Mouse (Mus musculus) ES-E14 (cell line): Measurements from ENCODE around the gene Gm21915. TPM values are rescaled to one million over a fixed set of nuclear protein-coding genes. Genes with fewer than 3 reads are reported as not detected.

Experiments
- DNase-seq: peaks from one replicate; pipeline ENCODE4 v3.0.0-alpha.2; 2013; ENCODE audit warnings: low read depth, low spot score
- H3K27ac ChIP-seq: 2 replicates; pipeline ENCODE4 v1.5.1; 2012; ENCODE audit warnings: low read depth, mild to moderate bottlenecking, low read length, moderate library complexity, mixed read lengths; ENCODE audit not compliant: poor library complexity, insufficient read depth, severe bottlenecking
- H3K36me3 ChIP-seq: 2 replicates; pipeline ENCODE4 v1.6.1; 2012; ENCODE audit warnings: mild to moderate bottlenecking, low read length, moderate library complexity, mixed read lengths; ENCODE audit not compliant: control insufficient read depth, poor library complexity, insufficient read depth, severe bottlenecking
- H3K4me1 ChIP-seq, 2 experiments: fragments of 150-350 bp in 1 of 2; sonication (generic) in 1 of 2; 2 replicates each; pipeline ENCODE4 v1.6.1; 2012; ENCODE audit warnings: low read length in 2 of 2, mild to moderate bottlenecking in 1 of 2, mixed read lengths in 1 of 2; ENCODE audit not compliant: control insufficient read depth in 2 of 2, insufficient read depth in 2 of 2, poor library complexity in 1 of 2
- H3K4me3 ChIP-seq, 2 experiments: fragments of 150-350 bp in 1 of 2; sonication (generic) in 1 of 2; 2 replicates each; pipeline ENCODE4 v1.5.1; 2012; ENCODE audit warnings: low read length in 2 of 2, low read depth in 1 of 2, mild to moderate bottlenecking in 1 of 2, mixed read lengths in 1 of 2; ENCODE audit not compliant: insufficient read depth in 1 of 2, poor library complexity in 1 of 2, severe bottlenecking in 1 of 2
- H3K9ac ChIP-seq: 2 replicates; pipeline ENCODE4 v1.6.1; 2012; ENCODE audit warnings: low read depth, mild to moderate bottlenecking, low read length, mixed read lengths; ENCODE audit not compliant: poor library complexity, insufficient read depth, severe bottlenecking
- H3K9me3 ChIP-seq: fragments of 150-350 bp; sonication (generic); 2 replicates; pipeline ENCODE4 v1.6.1; 2012; ENCODE audit warnings: low read depth, mild to moderate bottlenecking, low read length; ENCODE audit not compliant: control insufficient read depth, insufficient read depth
- CHD2 ChIP-seq: IDR thresholded peaks from 2 replicates; pipeline ENCODE4 v1.6.1; 2014; ENCODE audit warnings: mild to moderate bottlenecking, low read depth, low read length, inconsistent platforms
- HCFC1 ChIP-seq: IDR thresholded peaks from 2 replicates; pipeline ENCODE4 v1.6.1; 2012; ENCODE audit warnings: low read length, inconsistent platforms, borderline replicate concordance; ENCODE audit not compliant: insufficient read depth
- MAFK ChIP-seq: IDR thresholded peaks from 2 replicates; pipeline ENCODE4 v1.6.1; 2014; ENCODE audit warnings: mild to moderate bottlenecking, low read depth, low read length, inconsistent platforms; ENCODE audit not compliant: insufficient read depth
- ZC3H11A ChIP-seq: IDR thresholded peaks from 2 replicates; pipeline ENCODE4 v1.6.1; 2012; ENCODE audit warnings: low read depth, mild to moderate bottlenecking, inconsistent platforms, low read length, borderline replicate concordance
- ZNF384 ChIP-seq: IDR thresholded peaks from 2 replicates; pipeline ENCODE4 v1.6.1; 2012; ENCODE audit warnings: low read depth, low read length, inconsistent platforms
- in situ Hi-C, 2 experiments: fragments of 600-800 bp; cut with MboI; formaldehyde crosslinking; loops; one replicate each; pipeline ENCODE4 v1.15.1; 2025; ENCODE audit warnings: low sequenced_read_pairs in 2 of 2, inconsistent platforms in 1 of 2; ENCODE audit not compliant: unreplicated experiment in 2 of 2
- total RNA-seq: library from RNA; depleted of rRNA; stranded (reverse); fragments of 300-350 nt; gene quantifications from 2 replicates; pipeline ENCODE4 v1.2.3, GENCODE M21; 2012; rRNA removed

Gene Gm21915
- total RNA-seq, 1 experiment: 0.71 TPM

- TF ChIP-seq MAFK (no peak), HCFC1 (no peak), ZNF384 (no peak), ZC3H11A (no peak), CHD2 (no peak)
Observed at GRCm38 (mm10) chr9:40709991-40710390, 39.6 kb downstream of the Gm21915 start.

GRCm38 (mm10) chr9:40711654-40712053, 41.2 kb downstream of the Gm21915 start:
- H3K9ac ChIP-seq: no peak overlapping the region
- in situ Hi-C loops: no loop called here
- H3K36me3 ChIP-seq: no peaks in the 10 kb centered on the region
- no peak overlapping the region for H3K27ac ChIP-seq
- H3K9me3 ChIP-seq: no peaks in the 10 kb centered on the region
- no peak for DNase-seq
- no peak overlapping the region for H3K4me3 ChIP-seq
- TF ChIP-seq ZNF384: no peak
- TF ChIP-seq HCFC1: no peak
- TF ChIP-seq CHD2: no peak
- TF ChIP-seq ZC3H11A: no peak
- TF ChIP-seq MAFK: no peak
- no peaks in the 10 kb centered on the region for H3K4me1 ChIP-seq

More at GRCm38 (mm10) chr9:40709991-40710390, 39.6 kb downstream of the Gm21915 start:
- no peak for DNase-seq
- Histone ChIP-seq H3K4me1 (no peaks in the 10 kb centered on the region), H3K27ac (no peak overlapping the region), H3K9me3 (no peaks in the 10 kb centered on the region), H3K4me3 (no peak overlapping the region), H3K36me3 (no peaks in the 10 kb centered on the region), H3K9ac (no peak overlapping the region)
- in situ Hi-C loops: no loop called here

GRCm38 (mm10) chr9:40717182-40717874, 46.9 kb downstream of the Gm21915 start:
- DNase-seq: no peak
- Histone ChIP-seq H3K36me3 (no peaks in the 10 kb centered on the region), H3K27ac (no peak overlapping the region), H3K9ac (no peak overlapping the region), H3K4me3 (no peak overlapping the region), H3K4me1 (no peaks in the 10 kb centered on the region), H3K9me3 (no peaks in the 10 kb centered on the region)
- in situ Hi-C loops: no loop called here
- TF ChIP-seq ZC3H11A (no peak), ZNF384 (0 out of 2 replicates have a peak, but pooled peaks have one; percentile 39)

GRCm38 (mm10) chr9:40717875-40718185, 47.4 kb downstream of the Gm21915 start:
- in situ Hi-C loops: no loop called here
- DNase-seq: no peak
- Histone ChIP-seq H3K9me3 (no peaks in the 10 kb centered on the region), H3K9ac (no peak overlapping the region), H3K4me1 (no peaks in the 10 kb centered on the region), H3K4me3 (no peak overlapping the region), H3K27ac (no peak overlapping the region), H3K36me3 (no peaks in the 10 kb centered on the region)
- TF ChIP-seq ZNF384: peak; percentile 0; the same call in 1 of the 2 replicates
- TF ChIP-seq MAFK: no peak

Other genes with a start within 250 kb of the Gm21915 start
- 24.1 and 38.7 TPM in 2 replicates for gene Gramd1b, start 139.2 kb upstream of the Gm21915 start, total RNA-seq
- gene Clmp, start 15.3 kb downstream of the Gm21915 start, total RNA-seq: 1.7 and 2.3 TPM in 2 replicates
- gene Hspa8, start 130.4 kb downstream of the Gm21915 start, total RNA-seq: 3,361 and 3,988 TPM in 2 replicates
- not detected in 2 replicates for gene Bsx, start 203.5 kb downstream of the Gm21915 start, total RNA-seq